Mouse (Mus musculus) left cerebral cortex, postnatal 36 days (tissue): ENCODE measurements at regions not wholly inside any gene's neighbourhood (a gene's known extent, or its start where the extent isn't known, plus 50 kb on each side); places are given as distances from the start of the nearest gene placed in this dataset.

Experiments
- DNase-seq, 2 experiments: peaks; one replicate each; pipeline ENCODE4 v3.0.0; 2021 to 2022; ENCODE audit warnings: low spot score in 2 of 2, mixed read lengths in 1 of 2
- intact Hi-C: fragments of 180-260 bp; cut with DNase I; formaldehyde crosslinking; loops from one replicate; pipeline ENCODE4 v1.15.1; 2025

- no peak for DNase-seq
- intact Hi-C loops, result no loop called here
Observed at GRCm38 (mm10) chr4:53915326-53915725, 89.5 kb downstream of the Tmem38b start.

GRCm38 (mm10) chr4:53919188-53919587, 93.3 kb downstream of the Tmem38b start:
- peak; percentile 24 to 32 for DNase-seq
- intact Hi-C loops, result no loop called here

- intact Hi-C loops, result no loop called here
- DNase-seq, result no peak
Observed at GRCm38 (mm10) chr4:53920587-53920986, 94.7 kb downstream of the Tmem38b start.

GRCm38 (mm10) chr4:53931068-53931467, 105.2 kb downstream of the Tmem38b start:
- intact Hi-C loops, result loop anchor here (10.0 kb wide), 2 partner anchors 1014 to 1314 kb away; partner anchors contain the start of gene Zfp462
- no peak for DNase-seq

- peak; percentile 43 for DNase-seq
- intact Hi-C loops, result loop anchor here (10.0 kb wide), 2 partner anchors 1013 to 1313 kb away; partner anchors contain the start of gene Zfp462
Observed at GRCm38 (mm10) chr4:53931499-53931898, 105.7 kb downstream of the Tmem38b start.

- intact Hi-C loops, result loop anchor here (10.0 kb wide), 2 partner anchors 1009 to 1309 kb away; partner anchors contain the start of gene Zfp462
- no peak for DNase-seq
Observed at GRCm38 (mm10) chr4:53935306-53935705, 109.5 kb downstream of the Tmem38b start.

- no peak for DNase-seq
- intact Hi-C loops, result no loop called here
Observed at GRCm38 (mm10) chr4:53948736-53949135, 122.9 kb downstream of the Tmem38b start.

- no peak for DNase-seq
- intact Hi-C loops, result no loop called here
Observed at GRCm38 (mm10) chr4:53949164-53949563, 123.3 kb downstream of the Tmem38b start.

GRCm38 (mm10) chr4:53950496-53950895, 124.7 kb downstream of the Tmem38b start:
- intact Hi-C loops, result no loop called here
- DNase-seq, result no peak

GRCm38 (mm10) chr4:53951003-53951733, 125.3 kb downstream of the Tmem38b start:
- intact Hi-C loops, result no loop called here
- no peak for DNase-seq

GRCm38 (mm10) chr4:53951734-53952109, 125.9 kb downstream of the Tmem38b start:
- DNase-seq, result no peak
- intact Hi-C loops, result no loop called here

- intact Hi-C loops, result no loop called here
- DNase-seq, result no peak
Observed at GRCm38 (mm10) chr4:53952288-53952687, 126.4 kb downstream of the Tmem38b start.

GRCm38 (mm10) chr4:53962458-53962857, 136.6 kb downstream of the Tmem38b start:
- intact Hi-C loops, result no loop called here
- no peak for DNase-seq

- intact Hi-C loops, result no loop called here
- DNase-seq, result no peak
Observed at GRCm38 (mm10) chr4:53970461-53970860, 144.6 kb downstream of the Tmem38b start.

GRCm38 (mm10) chr4:53970960-53971359, 145.1 kb downstream of the Tmem38b start:
- no peak for DNase-seq
- intact Hi-C loops, result no loop called here

GRCm38 (mm10) chr4:53976036-53976638, 150.3 kb downstream of the Tmem38b start:
- DNase-seq, result no peak
- intact Hi-C loops, result no loop called here

GRCm38 (mm10) chr4:53986519-53987301, 160.9 kb downstream of the Tmem38b start:
- no peak for DNase-seq
- intact Hi-C loops, result no loop called here

- intact Hi-C loops, result no loop called here
Observed at GRCm38 (mm10) chr4:53987536-53987935, 161.7 kb downstream of the Tmem38b start.

GRCm38 (mm10) chr4:54021069-54021829, 195.4 kb downstream of the Tmem38b start:
- intact Hi-C loops, result no loop called here
- peak; percentile 13 to 25 for DNase-seq

More at GRCm38 (mm10) chr4:53987536-53987935, 161.7 kb downstream of the Tmem38b start:
- no peak for DNase-seq
